8 mouse cellular contexts compared by ENCODE assay signal in genomic region chr13:9094186-9094980, GRCm38 (mm10). TPM values are rescaled to one million over a fixed set of nuclear protein-coding genes. Genes with fewer than 3 reads are reported as not detected.
DNase-seq lines count a peak whose midpoint lies in the region; ATAC-seq and TF ChIP-seq lines count a peak whose summit lies in the region.

No protein-coding gene starts in this region.

- POLR2A ChIA-PET in Patski (lab: Charles Lee): no interaction called here

- H3ac ChIP-seq in C2C12 (ENCODE audit: control insufficient read depth, insufficient read length, low read depth): peak overlapping the region; percentile 95

- H3K79me2 ChIP-seq in C2C12 (ENCODE audit: control insufficient read depth, insufficient read depth): peaks cover 56% of the 10 kb centered on the region

- no peaks in the 10 kb centered on the region for H3K4me1 ChIP-seq in embryonic facial prominence, embryonic 11.5 days (ENCODE audit: control insufficient read depth, insufficient read depth, low read length)
- peaks cover 16% of the 10 kb centered on the region for H3K4me1 ChIP-seq in heart, embryonic 12.5 days (replicated peaks)
- peaks cover 14% of the 10 kb centered on the region; the same call in 1 of the 2 replicates for H3K4me1 ChIP-seq in kidney, embryonic 14.5 days (ENCODE audit: control insufficient read depth, insufficient read depth, low read length)
- H3K4me1 ChIP-seq in lung, embryonic 15.5 days: peaks cover 16% of the 10 kb centered on the region
- peaks cover 32% of the 10 kb centered on the region for H3K4me1 ChIP-seq in neural tube, embryonic 15.5 days

- TF ChIP-seq CTCF in C2C12 (IDR thresholded peaks at IDR 0.05; ENCODE audit: control insufficient read depth, insufficient read depth, insufficient read length) (no peak), Patski (IDR thresholded peaks at IDR 0.05) (no peak)

- in situ Hi-C loops in Patski (cut with MboI; ENCODE audit: low pct_unique_long_range_greater_than_20kb): loop anchor here (5.0 kb wide), 1 partner anchor 97 kb away; the partner anchor contains the start of gene Gtpbp4

- CTCF ChIA-PET in Patski (lab: Charles Lee): no interaction called here

- H3K27ac ChIP-seq in embryonic facial prominence, embryonic 11.5 days (replicated peaks; ENCODE audit: low read depth, low read length): peak overlapping the region; percentile 83
- peak overlapping the region; percentile 95 for H3K27ac ChIP-seq in heart, embryonic 12.5 days (ENCODE audit: poor library complexity, severe bottlenecking)
- peak overlapping the region; percentile 88 for H3K27ac ChIP-seq in kidney, embryonic 14.5 days (ENCODE audit: low read depth, low read length)
- H3K27ac ChIP-seq in lung, embryonic 15.5 days: peak overlapping the region; percentile 94
- peak overlapping the region; percentile 82 for H3K27ac ChIP-seq in neural tube, embryonic 15.5 days (replicated peaks)

- H3K36me3 ChIP-seq in C2C12 (ENCODE audit: control insufficient read depth, insufficient read depth): no peaks in the 10 kb centered on the region
- H3K36me3 ChIP-seq in embryonic facial prominence, embryonic 11.5 days (replicated peaks; ENCODE audit: control insufficient read depth, insufficient read depth, low read depth, low read length): no peaks in the 10 kb centered on the region
- H3K36me3 ChIP-seq in heart, embryonic 12.5 days: no peaks in the 10 kb centered on the region
- no peaks in the 10 kb centered on the region for H3K36me3 ChIP-seq in kidney, embryonic 14.5 days (ENCODE audit: control insufficient read depth, insufficient read depth, low read length)
- no peaks in the 10 kb centered on the region for H3K36me3 ChIP-seq in lung, embryonic 15.5 days
- H3K36me3 ChIP-seq in neural tube, embryonic 15.5 days: no peaks in the 10 kb centered on the region

- H3K9me3 ChIP-seq in embryonic facial prominence, embryonic 11.5 days (replicated peaks; ENCODE audit: control insufficient read depth, low read length): no peaks in the 10 kb centered on the region
- H3K9me3 ChIP-seq in heart, embryonic 12.5 days (replicated peaks): no peaks in the 10 kb centered on the region
- H3K9me3 ChIP-seq in kidney, embryonic 14.5 days (ENCODE audit: control insufficient read depth, low read length): no peaks in the 10 kb centered on the region
- H3K9me3 ChIP-seq in lung, embryonic 15.5 days: no peaks in the 10 kb centered on the region
- H3K9me3 ChIP-seq in neural tube, embryonic 15.5 days (replicated peaks): no peaks in the 10 kb centered on the region

- H3K79me3 ChIP-seq in C2C12 (ENCODE audit: low read depth): peaks cover 53% of the 10 kb centered on the region

- ATAC-seq in Patski: peak; percentile 46
- ATAC-seq in embryonic facial prominence, embryonic 11.5 days (replicated peaks; ENCODE audit: insufficient number of reproducible peaks, low FRiP score, low TSS enrichment, low read depth): peak; percentile 62
- ATAC-seq in heart, embryonic 12.5 days (ENCODE audit: insufficient number of reproducible peaks, low FRiP score): peak; percentile 64
- peak; percentile 66 for ATAC-seq in kidney, embryonic 14.5 days (ENCODE audit: low FRiP score, low TSS enrichment)
- ATAC-seq in lung, embryonic 15.5 days (ENCODE audit: borderline replicate concordance, extremely low read depth, low FRiP score, low TSS enrichment): peak; percentile 66
- ATAC-seq in neural tube, embryonic 15.5 days (ENCODE audit: low FRiP score): peak; percentile 61

- peak overlapping the region; percentile 91 for H3K4me3 ChIP-seq in C2C12 (ENCODE audit: insufficient read depth, poor library complexity, severe bottlenecking)
- peak overlapping the region; percentile 98 for H3K4me3 ChIP-seq in embryonic facial prominence, embryonic 11.5 days (ENCODE audit: low read depth, low read length)
- peak overlapping the region; percentile 96 for H3K4me3 ChIP-seq in heart, embryonic 12.5 days
- H3K4me3 ChIP-seq in kidney, embryonic 14.5 days (ENCODE audit: low read length): peak overlapping the region; percentile 99
- H3K4me3 ChIP-seq in lung, embryonic 15.5 days: peak overlapping the region; percentile 98
- peak overlapping the region; percentile 85 for H3K4me3 ChIP-seq in neural tube, embryonic 15.5 days (replicated peaks)

- WGBS in embryonic facial prominence, embryonic 11.5 days: under 1% methylated on average over 47 of the region's 63 CpGs
- 1% methylated on average over 43 of the region's 63 CpGs for WGBS in heart, embryonic 12.5 days
- WGBS in kidney, embryonic 14.5 days: under 1% methylated on average over 56 of the region's 63 CpGs
- under 1% methylated on average over 55 of the region's 63 CpGs for WGBS in lung, embryonic 15.5 days
- WGBS in neural tube, embryonic 15.5 days: under 1% methylated on average over 52 of the region's 63 CpGs

- peak overlapping the region; percentile 91 for H3K9ac ChIP-seq in embryonic facial prominence, embryonic 11.5 days (replicated peaks; ENCODE audit: low read length)
- peak overlapping the region; percentile 97 for H3K9ac ChIP-seq in heart, embryonic 12.5 days
- H3K9ac ChIP-seq in kidney, embryonic 14.5 days (ENCODE audit: low read depth, low read length): peak overlapping the region; percentile 86
- H3K9ac ChIP-seq in lung, embryonic 15.5 days: peak overlapping the region; percentile 95
- peak overlapping the region; percentile 81 for H3K9ac ChIP-seq in neural tube, embryonic 15.5 days (replicated peaks)

- no peak for DNase-seq in Patski (ENCODE audit: low read depth, low spot score)
- peak; percentile 28 for DNase-seq in embryonic facial prominence, embryonic 11.5 days (ENCODE audit: low spot score)
- peak; percentile 73 for DNase-seq in yolk sac, embryonic 10.5 days (ENCODE audit: low spot score)

- H3K27me3 ChIP-seq in C2C12 (ENCODE audit: control insufficient read depth, insufficient read depth, insufficient read length): no peaks in the 10 kb centered on the region
- H3K27me3 ChIP-seq in Patski: no peaks in the 10 kb centered on the region
- no peaks in the 10 kb centered on the region for H3K27me3 ChIP-seq in embryonic facial prominence, embryonic 11.5 days (ENCODE audit: control insufficient read depth, insufficient read depth, low read length)
- H3K27me3 ChIP-seq in heart, embryonic 12.5 days (replicated peaks): no peaks in the 10 kb centered on the region
- H3K27me3 ChIP-seq in kidney, embryonic 14.5 days (ENCODE audit: control insufficient read depth, insufficient read depth, low read length): no peaks in the 10 kb centered on the region
- no peaks in the 10 kb centered on the region for H3K27me3 ChIP-seq in lung, embryonic 15.5 days
- H3K27me3 ChIP-seq in neural tube, embryonic 15.5 days (replicated peaks): no peaks in the 10 kb centered on the region

- H3K4me2 ChIP-seq in embryonic facial prominence, embryonic 11.5 days (ENCODE audit: low read depth, low read length): peak overlapping the region; percentile 59
- H3K4me2 ChIP-seq in heart, embryonic 12.5 days: peak overlapping the region; percentile 66
- peak overlapping the region; percentile 67 for H3K4me2 ChIP-seq in kidney, embryonic 14.5 days (replicated peaks; ENCODE audit: low read depth, low read length)
- H3K4me2 ChIP-seq in lung, embryonic 15.5 days: peak overlapping the region; percentile 69
- peak overlapping the region; percentile 98 for H3K4me2 ChIP-seq in neural tube, embryonic 15.5 days

TF ChIP-seq in C2C12, 6 proteins besides CTCF, POLR2A, EP300 and RAD21:
- TF ChIP-seq MAX (IDR thresholded peaks at IDR 0.05): no peak
TF ChIP-seq in C2C12: peak in this region for 0.

RNA-seq across cellular contexts. Expression of gene Larp4b, which starts 0.7 kb away (rescaled TPM):
- polyA plus RNA-seq in C2C12 (2012; fragmentation: generic; extraction: Trizol) (15.2 TPM), Patski (2021) (45.2 TPM)
- polyA plus RNA-seq in embryonic facial prominence, embryonic 11.5 days (2014; fragmentation: Nextera tagmentation; extraction: Ambion mirVana): 36.9 and 38.4 TPM in 2 replicates
- polyA plus RNA-seq in heart, embryonic 12.5 days (2016; fragmentation: Nextera tagmentation; extraction: Ambion mirVana): 33.0 and 37.4 TPM in 2 replicates
- 35.0 and 46.9 TPM in 2 replicates for polyA plus RNA-seq in kidney, embryonic 14.5 days (2014; fragmentation: Nextera tagmentation; extraction: Ambion mirVana)
- polyA plus RNA-seq in lung, embryonic 15.5 days (2015; fragmentation: Nextera tagmentation; extraction: Ambion mirVana): 31.2 and 32.4 TPM in 2 replicates
- polyA plus RNA-seq in neural tube, embryonic 15.5 days (2015; fragmentation: Nextera tagmentation; extraction: Ambion mirVana): 32.7 and 34.6 TPM in 2 replicates
